Mouse (Mus musculus) embryonic facial prominence, embryonic 11.5 days (tissue): ENCODE data around the gene Gm9903. TPM values are rescaled to one million over a fixed set of nuclear protein-coding genes. Genes with fewer than 3 reads are reported as not detected.

Experiments
- polyA plus RNA-seq: library from polyadenylated mRNA; unstranded; fragments of >200 nt; fragmentation: Nextera tagmentation; extraction: Ambion mirVana; gene quantifications from 2 replicates; pipeline ENCODE4 v1.2.1, GENCODE M21; 2014

Gene Gm9903
- polyA plus RNA-seq, 1 experiment from 2014 or later: 0.97 TPM

Other genes with a start within 250 kb of the Gm9903 start
- 0.17 and 0.18 TPM in 2 replicates for gene Nkx1-1, start 195.9 kb upstream of the Gm9903 start, polyA plus RNA-seq
- gene Fam53a, start 290 bp upstream of the Gm9903 start, polyA plus RNA-seq: 63.3 and 64.9 TPM in 2 replicates
- gene Slbp, start 22.6 kb downstream of the Gm9903 start, polyA plus RNA-seq: 323 and 360 TPM in 2 replicates
- gene Tacc3, start 28.2 kb downstream of the Gm9903 start, polyA plus RNA-seq: 318 and 328 TPM in 2 replicates
- gene Tmem129, start 28.5 kb downstream of the Gm9903 start, polyA plus RNA-seq: 38.6 and 39.9 TPM in 2 replicates
- gene Fgfr3, start 91.7 kb downstream of the Gm9903 start, polyA plus RNA-seq: 7.6 and 9.5 TPM in 2 replicates
- gene Letm1, start 152.9 kb downstream of the Gm9903 start, polyA plus RNA-seq: 46.1 and 48.9 TPM in 2 replicates
- gene Nsd2, start 190.8 kb downstream of the Gm9903 start, polyA plus RNA-seq: 73.6 and 78.1 TPM in 2 replicates